Mouse (Mus musculus) heart, embryonic 16.5 days (tissue): Measurements from ENCODE around the gene Aco2. TPM values are rescaled to one million over a fixed set of nuclear protein-coding genes. Genes with fewer than 3 reads are reported as not detected.
A peak's percentile ranks its signal among the peaks of the same experiment; 100 is the strongest.
"Not testable (repeated sequence)": the region's sequence is repeated elsewhere in the genome, so short reads cannot be mapped to it uniquely, and the experiment has no call there.

Experiments
- ATAC-seq: fragments of 200-750 bp; cut with Nextera tagmentation; replicated peaks from 2 replicates; pipeline ENCODE4 v1.8.0; 2017; ENCODE audit warnings: moderate number of reproducible peaks; ENCODE audit not compliant: insufficient read depth, low FRiP score; ENCODE audit errors: extremely low read depth
- H3K27ac ChIP-seq: fragments of 300-500 bp; sonication (generic); 2 replicates; pipeline ENCODE4 v1.5.1; 2014; ENCODE audit warnings: mild to moderate bottlenecking, low read length, control low read depth, moderate library complexity
- H3K27me3 ChIP-seq: fragments of 300-500 bp; sonication (generic); 2 replicates; pipeline ENCODE4 v1.6.1; 2014; ENCODE audit warnings: low read length, mixed read lengths; ENCODE audit not compliant: control insufficient read depth, insufficient read depth
- H3K36me3 ChIP-seq: fragments of 300-500 bp; sonication (generic); 2 replicates; pipeline ENCODE4 v1.6.1; 2014; ENCODE audit not compliant: control insufficient read depth, insufficient read depth
- H3K4me1 ChIP-seq: fragments of 300-500 bp; sonication (generic); 2 replicates; pipeline ENCODE4 v1.6.1; 2014; ENCODE audit warnings: low read length, mixed read lengths; ENCODE audit not compliant: control insufficient read depth, insufficient read depth
- H3K4me2 ChIP-seq: fragments of 300-500 bp; sonication (generic); 2 replicates; pipeline ENCODE4 v1.6.1; 2014; ENCODE audit warnings: low read depth, mild to moderate bottlenecking, control low read depth, low read length
- H3K4me3 ChIP-seq: fragments of 300-500 bp; sonication (generic); 2 replicates; pipeline ENCODE4 v1.5.1; 2014; ENCODE audit warnings: mild to moderate bottlenecking, control low read depth, low read length
- H3K9ac ChIP-seq: fragments of 300-500 bp; sonication (generic); 2 replicates; pipeline ENCODE4 v1.6.1; 2014; ENCODE audit warnings: low read length, control low read depth
- H3K9me3 ChIP-seq: fragments of 300-500 bp; sonication (generic); replicated peaks from 2 replicates; pipeline ENCODE4 v1.6.1; 2016; ENCODE audit warnings: low read length; ENCODE audit not compliant: control insufficient read depth
- WGBS: fragments of 180-500 bp; shearing (Covaris S2); extraction: QIAGEN DNeasy Blood & Tissue Kit; methylation state at CpG from one replicate; pipeline ENCODE4 v1.1.7; 2014; 5-methylcytosine and 5-hydroxymethylcytosine counted together
- polyA plus RNA-seq: library from polyadenylated mRNA; unstranded; fragments of >200 nt; fragmentation: Nextera tagmentation; extraction: Ambion mirVana; gene quantifications from 2 replicates; pipeline ENCODE4 v1.2.1, GENCODE M21; 2015

The Aco2 gene
- polyA plus RNA-seq, 1 experiment from 2014 or later, result 769 TPM

GRCm38 (mm10) chr15:81897607-81898285, 25.6 kb downstream of the Aco2 start:
- Histone ChIP-seq H3K4me1 (peaks cover 12% of the 10 kb centered on the region), H3K9me3 (no peaks in the 10 kb centered on the region), H3K9ac (no peak overlapping the region), H3K27ac (no peak overlapping the region; the same call in 1 of the 2 replicates), H3K36me3 (peaks cover 53% of the 10 kb centered on the region), H3K4me3 (no peak overlapping the region), H3K27me3 (no peaks in the 10 kb centered on the region), H3K4me2 (no peak overlapping the region)
- 91% methylated on average over 5 of the region's 5 CpGs for WGBS
- no peak for ATAC-seq

- peak overlapping the region; percentile 50; the same call in 1 of the 2 replicates for H3K27ac ChIP-seq
Observed at GRCm38 (mm10) chr15:81898751-81899150, 26.6 kb downstream of the Aco2 start.

GRCm38 (mm10) chr15:81904939-81905338, 32.8 kb downstream of the Aco2 start:
- Histone ChIP-seq H3K4me1 (no peaks in the 10 kb centered on the region), H3K27me3 (no peaks in the 10 kb centered on the region), H3K27ac (no peak overlapping the region), H3K9me3 (no peaks in the 10 kb centered on the region), H3K9ac (no peak overlapping the region), H3K4me2 (no peak overlapping the region), H3K4me3 (no peak overlapping the region), H3K36me3 (peaks cover 76% of the 10 kb centered on the region)
- no peak for ATAC-seq
- WGBS, result 43% methylated on average over 2 of the region's 2 CpGs

More at GRCm38 (mm10) chr15:81898751-81899150, 26.6 kb downstream of the Aco2 start:
- Histone ChIP-seq H3K9ac (no peak overlapping the region), H3K4me1 (peaks cover 12% of the 10 kb centered on the region), H3K36me3 (peaks cover 50% of the 10 kb centered on the region), H3K4me3 (no peak overlapping the region), H3K27me3 (no peaks in the 10 kb centered on the region), H3K9me3 (no peaks in the 10 kb centered on the region), H3K4me2 (no peak overlapping the region)
- ATAC-seq, result no peak; the same call in 1 of the 2 replicates
- 48% methylated on average over 2 of the region's 2 CpGs for WGBS

GRCm38 (mm10) chr15:81907953-81908352, 35.8 kb downstream of the Aco2 start:
- no peak overlapping the region for H3K9ac ChIP-seq
- 83% methylated on average over 8 of the region's 8 CpGs for WGBS
- peaks cover 83% of the 10 kb centered on the region for H3K36me3 ChIP-seq
- H3K4me3 ChIP-seq, result no peak overlapping the region
- H3K9me3 ChIP-seq, result no peaks in the 10 kb centered on the region
- H3K27me3 ChIP-seq, result no peaks in the 10 kb centered on the region
- no peaks in the 10 kb centered on the region for H3K4me1 ChIP-seq
- no peak overlapping the region for H3K4me2 ChIP-seq
- no peak for ATAC-seq
- no peak overlapping the region for H3K27ac ChIP-seq

GRCm38 (mm10) chr15:81908767-81909166, 36.7 kb downstream of the Aco2 start:
- whole genome bisulfite sequencing, result 86% methylated on average over 4 of the region's 4 CpGs
- H3K4me3 ChIP-seq, H3K4me1 ChIP-seq, H3K4me2 ChIP-seq, H3K27me3 ChIP-seq, H3K27ac ChIP-seq, ATAC-seq, H3K9me3 ChIP-seq, H3K9ac ChIP-seq: not testable (repeated sequence)
- H3K36me3 ChIP-seq, result peaks cover 87% of the 10 kb centered on the region

GRCm38 (mm10) chr15:81912498-81912897, 40.4 kb downstream of the Aco2 start:
- H3K36me3 ChIP-seq, result peaks cover 67% of the 10 kb centered on the region
- ATAC-seq, result no peak
- 61% methylated on average over 2 of the region's 2 CpGs for WGBS

GRCm38 (mm10) chr15:81914668-81915067, 42.6 kb downstream of the Aco2 start:
- no peak overlapping the region for H3K4me3 ChIP-seq
- no peak overlapping the region for H3K4me2 ChIP-seq
- no peaks in the 10 kb centered on the region for H3K9me3 ChIP-seq
- no peak for ATAC-seq
- H3K4me1 ChIP-seq, result no peaks in the 10 kb centered on the region
- no peaks in the 10 kb centered on the region for H3K27me3 ChIP-seq
- peaks cover 52% of the 10 kb centered on the region for H3K36me3 ChIP-seq
- 73% methylated on average over 5 of the region's 5 CpGs for WGBS
- H3K27ac ChIP-seq, result no peak overlapping the region
- H3K9ac ChIP-seq, result no peak overlapping the region

More at GRCm38 (mm10) chr15:81912498-81912897, 40.4 kb downstream of the Aco2 start:
- Histone ChIP-seq H3K4me2 (no peak overlapping the region), H3K4me1 (no peaks in the 10 kb centered on the region), H3K9ac (no peak overlapping the region), H3K27me3 (no peaks in the 10 kb centered on the region), H3K9me3 (no peaks in the 10 kb centered on the region), H3K4me3 (no peak overlapping the region), H3K27ac (no peak overlapping the region)

- no peaks in the 10 kb centered on the region for H3K4me1 ChIP-seq
- WGBS, result 62% methylated on average over 5 of the region's 5 CpGs
- no peak for ATAC-seq
- no peak overlapping the region for H3K4me2 ChIP-seq
- peaks cover 42% of the 10 kb centered on the region for H3K36me3 ChIP-seq
- H3K27me3 ChIP-seq, result no peaks in the 10 kb centered on the region
- H3K9me3 ChIP-seq, result no peaks in the 10 kb centered on the region
- H3K27ac ChIP-seq, result no peak overlapping the region
- H3K4me3 ChIP-seq, result no peak overlapping the region
- no peak overlapping the region for H3K9ac ChIP-seq
Observed at GRCm38 (mm10) chr15:81915663-81916062, 43.6 kb downstream of the Aco2 start.

GRCm38 (mm10) chr15:81917201-81917600, 45.1 kb downstream of the Aco2 start:
- 83% methylated on average over 12 of the region's 12 CpGs for WGBS
- H3K36me3 ChIP-seq, result peaks cover 29% of the 10 kb centered on the region
- no peak overlapping the region for H3K9ac ChIP-seq
- no peak overlapping the region for H3K4me2 ChIP-seq
- H3K27me3 ChIP-seq, result no peaks in the 10 kb centered on the region
- H3K9me3 ChIP-seq, result no peaks in the 10 kb centered on the region
- no peak overlapping the region for H3K27ac ChIP-seq
- H3K4me3 ChIP-seq, result no peak overlapping the region
- ATAC-seq, result no peak
- no peaks in the 10 kb centered on the region for H3K4me1 ChIP-seq
